ENCODE assay signal across 19 mouse cellular contexts in genomic region chr6:30543851-30544250, GRCm38 (mm10). TPM values are rescaled to one million over a fixed set of nuclear protein-coding genes. Genes with fewer than 3 reads are reported as not detected.
DNase-seq lines count a peak whose midpoint lies in the region; ATAC-seq lines count a peak whose summit lies in the region.
"Had no signal": no experiment of that assay in that cellular context is flagged by ENCODE, and none has a peak within 500 bp of the region (broad histone marks: within the 10 kb centered on the region; RNA-seq: fewer than 3 reads in every experiment).

No protein-coding gene starts in this region.

- H3K4me3 ChIP-seq in forebrain, embryonic 10.5 days = no peak overlapping the region
- H3K4me3 ChIP-seq in forebrain, embryonic 11.5 days (ENCODE audit: low read depth, low read length) = no peak overlapping the region
- H3K4me3 ChIP-seq in kidney, embryonic 16.5 days (ENCODE audit: low read length) = peak overlapping the region; percentile 9; the same call in 1 of the 2 replicates
- H3K4me3 ChIP-seq in embryonic facial prominence, embryonic 11.5 days (ENCODE audit: low read depth, low read length) = no peak overlapping the region
- 0 out of 2 replicates have a peak overlapping the region, but pooled peaks have one; percentile 8 for H3K4me3 ChIP-seq in limb, embryonic 13.5 days
- H3K4me3 ChIP-seq: heart, embryonic 15.5 days had no signal

- no peak for ATAC-seq in forebrain, embryonic 11.5 days (replicated peaks; ENCODE audit: low FRiP score)
- ATAC-seq in kidney, embryonic 16.5 days (ENCODE audit: low FRiP score, low TSS enrichment) = no peak
- no peak for ATAC-seq in embryonic facial prominence, embryonic 11.5 days (replicated peaks; ENCODE audit: insufficient number of reproducible peaks, low FRiP score, low TSS enrichment, low read depth)
- no peak for ATAC-seq in limb, embryonic 13.5 days (ENCODE audit: low FRiP score, low read depth)
- no peak for ATAC-seq in inflammation-experienced regulatory T-cells, adult 6 months
- ATAC-seq: forebrain, postnatal 0 days; midbrain, embryonic 16.5 days; Patski had no signal

- no peak overlapping the region for H3K9ac ChIP-seq in forebrain, embryonic 11.5 days (ENCODE audit: low read length)
- H3K9ac ChIP-seq in kidney, embryonic 16.5 days (replicated peaks; ENCODE audit: low read length) = 0 out of 2 replicates have a peak overlapping the region, but pooled peaks have one; percentile 0
- H3K9ac ChIP-seq in embryonic facial prominence, embryonic 11.5 days (replicated peaks; ENCODE audit: low read length) = no peak overlapping the region
- no peak overlapping the region for H3K9ac ChIP-seq in limb, embryonic 13.5 days
- H3K9ac ChIP-seq: forebrain, postnatal 0 days; heart, embryonic 15.5 days; hindbrain, embryonic 14.5 days had no signal

- peaks cover 81% of the 10 kb centered on the region for H3K4me1 ChIP-seq in forebrain, embryonic 10.5 days
- H3K4me1 ChIP-seq in forebrain, embryonic 11.5 days (replicated peaks; ENCODE audit: control insufficient read depth, insufficient read depth, low read length) = peaks cover 14% of the 10 kb centered on the region
- H3K4me1 ChIP-seq in kidney, embryonic 16.5 days (ENCODE audit: insufficient read depth, low read length) = peaks cover 61% of the 10 kb centered on the region
- peaks cover 9% of the 10 kb centered on the region for H3K4me1 ChIP-seq in embryonic facial prominence, embryonic 11.5 days (ENCODE audit: control insufficient read depth, insufficient read depth, low read length)
- H3K4me1 ChIP-seq in limb, embryonic 13.5 days = peaks cover 73% of the 10 kb centered on the region

- H3K27ac ChIP-seq in forebrain, embryonic 10.5 days = peak overlapping the region; percentile 92
- no peak overlapping the region; the same call in 1 of the 2 replicates for H3K27ac ChIP-seq in forebrain, embryonic 11.5 days (ENCODE audit: low read depth, low read length)
- H3K27ac ChIP-seq in kidney, embryonic 16.5 days (ENCODE audit: low read length) = peak overlapping the region; percentile 81
- H3K27ac ChIP-seq in embryonic facial prominence, embryonic 11.5 days (replicated peaks; ENCODE audit: low read depth, low read length) = peak overlapping the region; percentile 6; the same call in 1 of the 2 replicates
- H3K27ac ChIP-seq in limb, embryonic 13.5 days = peak overlapping the region; percentile 86
- H3K27ac ChIP-seq: hindbrain, embryonic 14.5 days had no signal

- H3K36me3 ChIP-seq in forebrain, embryonic 10.5 days (replicated peaks) = no peaks in the 10 kb centered on the region
- H3K36me3 ChIP-seq in forebrain, embryonic 11.5 days (ENCODE audit: control insufficient read depth, insufficient read depth, low read length) = no peaks in the 10 kb centered on the region
- no peaks in the 10 kb centered on the region for H3K36me3 ChIP-seq in kidney, embryonic 16.5 days (ENCODE audit: insufficient read depth, low read length)
- H3K36me3 ChIP-seq in embryonic facial prominence, embryonic 11.5 days (replicated peaks; ENCODE audit: control insufficient read depth, insufficient read depth, low read depth, low read length) = no peaks in the 10 kb centered on the region
- no peaks in the 10 kb centered on the region for H3K36me3 ChIP-seq in limb, embryonic 13.5 days
- H3K36me3 ChIP-seq: heart, embryonic 15.5 days had no signal

- WGBS in forebrain, embryonic 10.5 days = 17% methylated on average over 8 of the region's 8 CpGs
- 24% methylated on average over 8 of the region's 8 CpGs for WGBS in forebrain, embryonic 11.5 days
- 10% methylated on average over 8 of the region's 8 CpGs for WGBS in kidney, embryonic 16.5 days
- WGBS in embryonic facial prominence, embryonic 11.5 days = 19% methylated on average over 8 of the region's 8 CpGs
- 5% methylated on average over 8 of the region's 8 CpGs for WGBS in limb, embryonic 13.5 days

- no peak for DNase-seq in forebrain, embryonic 10.5 days (ENCODE audit: extremely low spot score, low spot score)
- DNase-seq in forebrain, embryonic 11.5 days (ENCODE audit: low spot score) = no peak
- DNase-seq in kidney, postnatal 10 days = no peak
- no peak for DNase-seq in embryonic facial prominence, embryonic 11.5 days (ENCODE audit: low spot score)
- DNase-seq in urinary bladder, postnatal 4 days (ENCODE audit: low spot score in 2 of 2) = no peak
- DNase-seq: cerebellum, adult 9-11 months; forebrain, postnatal 0 days; gastrocnemius, postnatal 10 days; kidney, postnatal 36 days; liver; lung, postnatal 10 days; retina, postnatal 1 day had no signal

- H3K4me2 ChIP-seq in forebrain, embryonic 11.5 days (ENCODE audit: low read depth, low read length, severe bottlenecking) = no peak overlapping the region
- H3K4me2 ChIP-seq in kidney, embryonic 16.5 days (replicated peaks; ENCODE audit: low read depth, low read length) = peak overlapping the region; percentile 0
- no peak overlapping the region for H3K4me2 ChIP-seq in embryonic facial prominence, embryonic 11.5 days (ENCODE audit: low read depth, low read length)
- H3K4me2 ChIP-seq in limb, embryonic 13.5 days (replicated peaks) = peak overlapping the region; percentile 40
- H3K4me2 ChIP-seq: heart, embryonic 15.5 days; hindbrain, embryonic 14.5 days had no signal

- no peaks in the 10 kb centered on the region for H3K27me3 ChIP-seq in forebrain, embryonic 10.5 days (ENCODE audit: poor library complexity, severe bottlenecking)
- H3K27me3 ChIP-seq in forebrain, embryonic 11.5 days (ENCODE audit: control insufficient read depth, insufficient read depth, low read length) = no peaks in the 10 kb centered on the region
- H3K27me3 ChIP-seq in kidney, embryonic 16.5 days (ENCODE audit: insufficient read depth, low read length) = no peaks in the 10 kb centered on the region
- no peaks in the 10 kb centered on the region for H3K27me3 ChIP-seq in embryonic facial prominence, embryonic 11.5 days (ENCODE audit: control insufficient read depth, insufficient read depth, low read length)
- no peaks in the 10 kb centered on the region for H3K27me3 ChIP-seq in limb, embryonic 13.5 days
- H3K27me3 ChIP-seq: heart, embryonic 15.5 days; Patski had no signal

- H3K9me3 ChIP-seq in forebrain, embryonic 10.5 days = no peaks in the 10 kb centered on the region; the same call in 1 of the 2 replicates
- H3K9me3 ChIP-seq in forebrain, embryonic 11.5 days (ENCODE audit: control insufficient read depth, low read length) = no peaks in the 10 kb centered on the region
- no peaks in the 10 kb centered on the region for H3K9me3 ChIP-seq in kidney, embryonic 16.5 days (ENCODE audit: low read length)
- H3K9me3 ChIP-seq in embryonic facial prominence, embryonic 11.5 days (replicated peaks; ENCODE audit: control insufficient read depth, low read length) = no peaks in the 10 kb centered on the region
- H3K9me3 ChIP-seq in limb, embryonic 13.5 days = no peaks in the 10 kb centered on the region
- H3K9me3 ChIP-seq: heart, embryonic 15.5 days had no signal

RNA-seq across cellular contexts. Expression of gene Cpa2, which starts 2.5 kb away (rescaled TPM):
- 11.9 and 15.6 TPM in 2 replicates for polyA plus RNA-seq in forebrain, embryonic 10.5 days (2016; fragmentation: Nextera tagmentation; extraction: Ambion mirVana)
- 4.0 TPM in 2 replicates for polyA plus RNA-seq in forebrain, embryonic 11.5 days (2014; fragmentation: Nextera tagmentation; extraction: Ambion mirVana)
- polyA plus RNA-seq in kidney, embryonic 16.5 days (2015; fragmentation: Nextera tagmentation; extraction: Ambion mirVana) = 15.9 and 17.5 TPM in 2 replicates
- polyA plus RNA-seq in embryonic facial prominence, embryonic 11.5 days (2014; fragmentation: Nextera tagmentation; extraction: Ambion mirVana) = 9.1 and 10.5 TPM in 2 replicates
- polyA plus RNA-seq in limb, embryonic 13.5 days (2015; fragmentation: Nextera tagmentation; extraction: Ambion mirVana) = 10.4 and 11.1 TPM in 2 replicates
- polyA plus RNA-seq in inflammation-experienced regulatory T-cells, adult 6 months (2017; shearing (Covaris generic)) = under 1 TPM in 1 of 3 experiments, not detected in 2; 0.71 TPM
- polyA plus RNA-seq: Patski had no signal

RNA-seq across cellular contexts. Expression of gene Cpa4, which starts 24.3 kb away (rescaled TPM):
- polyA plus RNA-seq in forebrain, embryonic 10.5 days (2016; fragmentation: Nextera tagmentation; extraction: Ambion mirVana) = 2.9 and 3.4 TPM in 2 replicates
- polyA plus RNA-seq in forebrain, embryonic 11.5 days (2014; fragmentation: Nextera tagmentation; extraction: Ambion mirVana) = 5.4 and 5.6 TPM in 2 replicates
- 0.12 and 0.14 TPM in 2 replicates for polyA plus RNA-seq in kidney, embryonic 16.5 days (2015; fragmentation: Nextera tagmentation; extraction: Ambion mirVana)
- 1.4 TPM in 2 replicates for polyA plus RNA-seq in embryonic facial prominence, embryonic 11.5 days (2014; fragmentation: Nextera tagmentation; extraction: Ambion mirVana)
- polyA plus RNA-seq in limb, embryonic 13.5 days (2015; fragmentation: Nextera tagmentation; extraction: Ambion mirVana) = 2.3 and 2.7 TPM in 2 replicates
- polyA plus RNA-seq in inflammation-experienced regulatory T-cells, adult 6 months (2017; shearing (Covaris generic)) = not detected
- polyA plus RNA-seq: Patski had no signal

RNA-seq across cellular contexts. Expression of gene Ssmem1, which starts 34.2 kb away (rescaled TPM):
- polyA plus RNA-seq in forebrain, embryonic 10.5 days (2016; fragmentation: Nextera tagmentation; extraction: Ambion mirVana) = 0.16 and 0.34 TPM in 2 replicates
- polyA plus RNA-seq in forebrain, embryonic 11.5 days (2014; fragmentation: Nextera tagmentation; extraction: Ambion mirVana) = not detected in 2 replicates
- polyA plus RNA-seq in kidney, embryonic 16.5 days (2015; fragmentation: Nextera tagmentation; extraction: Ambion mirVana) = 0.17 and 0.37 TPM in 2 replicates
- polyA plus RNA-seq in embryonic facial prominence, embryonic 11.5 days (2014; fragmentation: Nextera tagmentation; extraction: Ambion mirVana) = 0.15 and 0.36 TPM in 2 replicates
- 0.22 and 0.34 TPM in 2 replicates for polyA plus RNA-seq in limb, embryonic 13.5 days (2015; fragmentation: Nextera tagmentation; extraction: Ambion mirVana)
- polyA plus RNA-seq in inflammation-experienced regulatory T-cells, adult 6 months (2017; shearing (Covaris generic)) = not detected
- polyA plus RNA-seq: forebrain, postnatal 0 days had no signal

RNA-seq across cellular contexts. Expression of gene Tmem209, which starts 34.3 kb away (rescaled TPM):
- polyA plus RNA-seq in forebrain, embryonic 10.5 days (2016; fragmentation: Nextera tagmentation; extraction: Ambion mirVana) = 54.3 and 56.6 TPM in 2 replicates
- polyA plus RNA-seq in forebrain, embryonic 11.5 days (2014; fragmentation: Nextera tagmentation; extraction: Ambion mirVana) = 54.2 and 60.2 TPM in 2 replicates
- polyA plus RNA-seq in kidney, embryonic 16.5 days (2015; fragmentation: Nextera tagmentation; extraction: Ambion mirVana) = 45.6 and 51.4 TPM in 2 replicates
- polyA plus RNA-seq in embryonic facial prominence, embryonic 11.5 days (2014; fragmentation: Nextera tagmentation; extraction: Ambion mirVana) = 44.1 TPM in 2 replicates
- 34.7 and 34.9 TPM in 2 replicates for polyA plus RNA-seq in limb, embryonic 13.5 days (2015; fragmentation: Nextera tagmentation; extraction: Ambion mirVana)
- polyA plus RNA-seq in inflammation-experienced regulatory T-cells, adult 6 months (2017; shearing (Covaris generic)) = 10 to 100 TPM; 56.2 to 68.8 (median 61.0) TPM

Comparison
In these comparisons a context has a peak if more than half of its experiments do, and no peak if none do; other contexts are left out.
1. H3K4me3 ChIP-seq: peak in kidney, embryonic 16.5 days (single experiment) and limb, embryonic 13.5 days (single experiment); none in forebrain, embryonic 10.5 days (single experiment), forebrain, embryonic 11.5 days (single experiment) and embryonic facial prominence, embryonic 11.5 days (single experiment).
2. H3K4me2 ChIP-seq: peak in kidney, embryonic 16.5 days (single experiment) and limb, embryonic 13.5 days (single experiment); none in forebrain, embryonic 11.5 days (single experiment) and embryonic facial prominence, embryonic 11.5 days (single experiment).